Mouse (Mus musculus) cerebellum, postnatal 14 days (tissue): ENCODE measurements around the gene Abhd8.
A peak's percentile ranks its signal among the peaks of the same experiment; 100 is the strongest.

Experiments
- DNase-seq, 2 experiments: peaks; one replicate each; pipeline ENCODE4 v3.0.0; 2021; ENCODE audit warnings: mixed read lengths in 2 of 2

Gene Abhd8

GRCm38 (mm10) chr8:71477196-71477845, 13.9 kb upstream of the Abhd8 start:
- DNase-seq, result peak; percentile 67 to 83

- peak; percentile 90 to 91 for DNase-seq
Observed at GRCm38 (mm10) chr8:71476099-71476940, 12.9 kb upstream of the Abhd8 start.

GRCm38 (mm10) chr8:71475702-71476075, 12.2 kb upstream of the Abhd8 start:
- DNase-seq, result peak in 1 of 2 experiments; percentile 49

GRCm38 (mm10) chr8:71474785-71475701, 11.6 kb upstream of the Abhd8 start:
- peak; percentile 62 to 67 for DNase-seq

GRCm38 (mm10) chr8:71474344-71474743, 10.9 kb upstream of the Abhd8 start:
- no peak for DNase-seq

- peak in 1 of 2 experiments; percentile 48 for DNase-seq
Observed at GRCm38 (mm10) chr8:71472601-71473386, 9.3 kb upstream of the Abhd8 start.

GRCm38 (mm10) chr8:71471861-71472260, 8.4 kb upstream of the Abhd8 start:
- no peak for DNase-seq

- no peak for DNase-seq
Observed at GRCm38 (mm10) chr8:71470913-71471255, 7.4 kb upstream of the Abhd8 start.

- DNase-seq, result peak in 1 of 2 experiments; percentile 30
Observed at GRCm38 (mm10) chr8:71470146-71470912, 6.9 kb upstream of the Abhd8 start.

- peak; percentile 64 to 74 for DNase-seq
Observed at GRCm38 (mm10) chr8:71469411-71469810, 6.0 kb upstream of the Abhd8 start.

- peak; percentile 98 for DNase-seq
Observed at GRCm38 (mm10) chr8:71468916-71469315, 5.5 kb upstream of the Abhd8 start, which contains the start of gene Dda1. Gene Dda1 (plus strand): TSS chr8:71469199.

- DNase-seq, result peak in 1 of 2 experiments; percentile 10
Observed at GRCm38 (mm10) chr8:71468001-71468400, 4.5 kb upstream of the Abhd8 start.

- peak in 1 of 2 experiments; percentile 6 for DNase-seq
Observed at GRCm38 (mm10) chr8:71467201-71467600, 3.7 kb upstream of the Abhd8 start.

GRCm38 (mm10) chr8:71466198-71466597, 2.7 kb upstream of the Abhd8 start:
- peak in 1 of 2 experiments; percentile 22 for DNase-seq

- peak in 1 of 2 experiments; percentile 13 for DNase-seq
Observed at GRCm38 (mm10) chr8:71465733-71466132, 2.3 kb upstream of the Abhd8 start.

- peak; percentile 99 for DNase-seq
Observed at GRCm38 (mm10) chr8:71464513-71465500, 1.4 kb upstream of the Abhd8 start, which contains the start of gene Mrpl34. Gene Mrpl34 (plus strand): TSS chr8:71464959.

- peak; percentile 72 to 75 for DNase-seq
Observed at GRCm38 (mm10) chr8:71462786-71463185, 669 bp downstream of the Abhd8 start.

GRCm38 (mm10) chr8:71462191-71462590, 1.3 kb downstream of the Abhd8 start:
- DNase-seq, result no peak

GRCm38 (mm10) chr8:71461152-71461840, 2.2 kb downstream of the Abhd8 start:
- peak in 1 of 2 experiments; percentile 47 for DNase-seq
